Mouse (Mus musculus) embryo, embryonic 11 days (tissue): ENCODE data around the gene Ttc34.
A peak's percentile ranks its signal among the peaks of the same experiment; 100 is the strongest.

ENCODE experiments used
- DNase-seq: peaks from one replicate; pipeline ENCODE4 v3.0.0-alpha.2; 2015

Ttc34 gene

DNA sequence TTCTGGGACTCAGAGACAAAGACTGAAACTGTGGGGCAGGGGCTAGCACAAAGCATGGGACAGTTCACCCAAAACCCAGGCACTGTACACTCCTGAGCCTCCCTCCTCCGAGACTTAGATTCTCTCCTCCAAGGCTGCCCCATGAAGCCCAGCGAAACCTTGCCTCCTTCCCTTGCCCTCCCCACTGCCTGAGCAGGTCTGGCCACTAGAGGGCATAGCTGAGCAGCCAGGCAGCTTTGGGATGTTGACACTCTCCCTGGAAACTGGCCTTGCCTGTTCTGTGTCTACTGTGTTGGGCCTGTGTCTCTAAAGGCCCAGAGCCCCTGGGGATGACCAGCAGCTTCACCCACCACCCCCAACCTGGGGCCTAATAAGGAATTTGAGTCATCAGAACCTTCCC lies at the start of gene Ttc34:
Ttc34 (plus strand) TSS at position 290 of the 400 bp plus-strand sequence.
- DNase-seq, result peak; percentile 46

- DNase-seq, result no peak
These were observed 49.1 kb upstream of the Ttc34 start for GRCm38 (mm10) chr4:154787960-154788702.

DNA sequence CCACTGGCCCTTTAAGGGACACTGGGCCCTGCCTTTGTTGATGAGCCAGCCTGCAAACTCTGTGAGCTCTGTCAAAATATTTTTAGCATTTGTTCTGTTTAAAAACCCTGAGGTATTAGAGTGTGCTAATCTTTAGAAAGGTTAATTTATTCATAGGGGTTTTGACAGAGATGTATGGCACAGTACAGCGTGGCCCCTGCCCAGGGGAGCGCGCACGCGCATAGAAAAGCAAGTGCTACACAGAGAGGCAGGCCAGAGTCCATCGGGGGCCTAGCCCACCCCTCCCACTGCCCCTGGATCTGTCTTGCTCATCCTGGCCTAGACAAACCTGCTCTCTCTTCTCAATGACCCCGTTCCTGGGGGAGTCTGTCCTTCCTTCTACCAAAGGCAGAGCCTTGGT lies 45.4 kb upstream of the Ttc34 start:
- no peak for DNase-seq

- DNase-seq, result no peak
These were observed 43.8 kb upstream of the Ttc34 start for GRCm38 (mm10) chr4:154793499-154793898.

DNA sequence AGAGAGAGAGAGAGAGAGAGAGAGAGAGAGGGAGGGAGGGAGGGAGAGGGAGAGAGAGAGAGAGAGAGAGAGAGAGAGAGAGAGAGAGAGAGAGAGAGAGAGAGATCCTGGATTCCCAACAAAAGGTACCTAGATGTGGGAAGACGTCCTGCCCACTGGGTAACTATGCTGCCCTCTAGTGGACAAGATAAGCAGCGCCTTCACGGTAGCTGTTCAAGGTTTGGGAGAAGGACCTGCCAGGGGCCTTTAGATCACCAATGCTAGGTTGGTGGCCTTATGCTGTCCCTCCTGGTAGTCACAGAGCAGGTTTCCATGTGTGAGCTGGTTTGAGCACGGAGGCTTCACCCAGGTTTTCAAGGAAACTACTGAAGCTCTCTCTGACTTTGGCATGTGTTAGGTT lies 39.4 kb upstream of the Ttc34 start:
- peak; percentile 85 for DNase-seq

DNA sequence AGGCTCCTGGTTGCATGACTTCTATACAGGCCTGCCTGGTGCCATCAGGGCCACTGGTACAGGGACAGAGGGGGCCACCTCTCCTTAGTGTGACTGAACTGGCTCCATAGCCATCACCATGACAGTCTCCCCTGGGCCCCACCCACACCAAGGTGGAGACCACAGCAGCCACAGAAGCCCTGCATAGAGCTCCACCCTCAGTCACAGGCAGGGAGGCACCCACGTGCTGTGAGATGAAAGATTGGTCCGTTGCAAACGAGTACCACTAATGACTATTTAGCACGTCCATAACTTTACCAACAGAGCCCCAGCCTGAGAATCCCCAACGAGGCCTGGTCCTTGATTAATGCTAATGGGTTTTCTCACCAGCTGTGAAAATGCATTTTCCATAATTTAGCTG lies 36.7 kb upstream of the Ttc34 start:
- DNase-seq, result no peak

- DNase-seq, result peak; percentile 74
These were observed 35.0 kb upstream of the Ttc34 start for GRCm38 (mm10) chr4:154802210-154802609.

DNA sequence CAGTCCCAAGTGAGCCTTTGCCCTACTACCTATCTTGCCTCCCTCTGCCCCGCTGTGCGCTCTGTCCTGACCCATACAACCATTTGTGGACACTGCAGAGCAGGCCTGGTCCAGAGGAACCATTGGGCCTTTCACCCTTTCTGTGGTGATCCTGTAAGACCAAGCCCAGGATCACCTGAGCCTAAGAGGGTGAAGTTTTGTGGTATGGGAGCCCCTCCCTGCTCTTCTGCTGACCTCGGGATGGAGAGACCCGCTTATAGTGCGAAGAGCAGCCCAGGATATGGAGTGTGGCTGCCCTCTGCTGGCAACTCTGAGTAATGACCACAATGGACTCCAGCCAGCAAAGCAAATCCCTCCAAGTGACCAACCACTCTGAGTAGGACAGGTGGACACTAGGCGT lies 11.6 kb upstream of the Ttc34 start:
- DNase-seq, result peak; percentile 78

DNA sequence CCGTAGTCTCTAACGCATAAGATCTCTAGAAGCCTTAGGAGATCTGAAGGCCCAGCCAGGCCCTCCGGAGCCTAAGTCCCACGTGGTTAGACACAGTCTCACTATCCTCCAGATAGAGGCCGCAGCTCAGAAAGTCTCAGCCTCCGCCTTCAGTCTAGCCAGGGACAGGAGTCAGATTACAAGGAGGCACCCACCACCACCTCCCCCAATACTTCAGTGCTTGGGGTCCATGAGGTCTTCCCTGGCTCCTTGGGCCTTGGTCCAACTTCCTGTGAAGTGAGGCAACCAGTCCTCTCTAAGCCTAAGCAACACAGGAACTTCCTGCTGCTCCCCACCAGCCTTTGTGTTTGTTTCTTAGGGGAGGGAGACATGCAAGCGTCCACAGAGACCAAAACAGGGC lies 11.0 kb upstream of the Ttc34 start:
- peak; percentile 27 for DNase-seq

GRCm38 (mm10) chr4:154827181-154827580 lies 10.1 kb upstream of the Ttc34 start:
- DNase-seq, result no peak

DNA sequence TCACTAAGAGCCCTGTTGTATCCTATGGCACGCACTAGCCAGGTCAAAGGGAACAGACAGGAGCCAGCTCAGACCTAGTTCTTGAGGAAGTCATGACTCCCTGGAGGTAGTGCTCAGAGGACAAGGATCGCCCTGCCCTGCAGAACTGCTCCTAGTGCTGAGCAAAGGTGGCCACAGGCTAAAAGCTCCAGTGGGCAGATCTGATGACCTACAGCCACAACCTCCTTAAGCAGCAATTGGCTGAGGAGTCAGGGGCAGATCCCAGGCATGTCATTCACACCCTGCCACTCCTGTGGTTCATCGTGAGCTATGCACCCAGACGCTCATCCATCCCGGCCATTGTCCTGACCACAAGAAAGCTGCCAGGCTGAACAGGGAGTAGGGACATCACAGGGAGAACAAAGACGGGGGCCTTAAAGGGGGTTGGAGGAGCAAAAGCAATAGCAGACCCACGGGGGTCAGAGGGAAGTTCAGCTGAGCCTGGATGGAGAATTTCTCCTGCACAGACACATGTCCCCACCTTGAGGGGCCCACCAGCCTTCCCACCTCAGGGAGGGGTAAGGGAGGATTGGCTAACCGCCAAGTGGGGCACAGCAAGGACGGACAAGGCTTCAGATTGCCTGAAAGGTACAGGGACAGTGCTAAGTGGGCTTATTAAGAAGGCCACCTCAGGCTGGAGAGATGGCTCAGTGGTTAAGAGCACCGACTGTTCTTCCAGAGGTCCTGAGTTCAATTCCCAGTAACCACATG lies 9.2 kb upstream of the Ttc34 start:
- DNase-seq, result peak; percentile 18

DNA sequence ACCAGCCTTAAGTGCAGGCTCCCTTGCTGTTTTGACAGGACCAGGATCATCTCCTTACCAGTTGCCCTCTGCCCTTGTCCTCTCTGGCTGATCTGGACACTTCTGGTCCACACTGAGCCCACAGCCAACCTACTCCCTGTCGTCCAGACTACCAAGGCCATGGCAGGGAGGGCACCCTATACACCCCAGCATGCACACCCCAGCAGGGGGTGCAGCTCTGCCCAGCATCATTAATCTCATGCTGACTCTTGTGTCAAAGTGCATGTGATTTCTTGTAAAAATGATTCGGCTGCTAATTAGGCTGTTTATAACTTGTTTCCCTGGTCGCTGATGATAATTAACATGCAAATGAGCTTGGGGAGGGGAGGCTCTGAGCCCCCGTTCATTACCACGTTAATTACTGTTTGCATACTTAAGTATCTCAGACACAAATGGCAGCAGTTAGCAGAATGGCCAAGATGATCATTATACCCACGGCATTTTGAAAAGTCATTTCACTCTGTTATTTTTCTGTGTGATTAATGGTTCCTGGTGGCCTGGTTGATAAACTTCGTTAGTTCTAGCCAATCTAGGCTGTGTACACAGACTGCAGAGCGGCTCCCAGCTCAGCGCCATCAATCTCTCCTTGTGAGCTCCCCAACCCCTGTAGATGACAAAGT lies 5.2 kb upstream of the Ttc34 start:
- DNase-seq, result no peak

GRCm38 (mm10) chr4:154836183-154836915 lies 910 bp upstream of the Ttc34 start:
- no peak for DNase-seq

- no peak for DNase-seq
These were observed 1.5 kb downstream of the Ttc34 start for GRCm38 (mm10) chr4:154838741-154839140.

DNA sequence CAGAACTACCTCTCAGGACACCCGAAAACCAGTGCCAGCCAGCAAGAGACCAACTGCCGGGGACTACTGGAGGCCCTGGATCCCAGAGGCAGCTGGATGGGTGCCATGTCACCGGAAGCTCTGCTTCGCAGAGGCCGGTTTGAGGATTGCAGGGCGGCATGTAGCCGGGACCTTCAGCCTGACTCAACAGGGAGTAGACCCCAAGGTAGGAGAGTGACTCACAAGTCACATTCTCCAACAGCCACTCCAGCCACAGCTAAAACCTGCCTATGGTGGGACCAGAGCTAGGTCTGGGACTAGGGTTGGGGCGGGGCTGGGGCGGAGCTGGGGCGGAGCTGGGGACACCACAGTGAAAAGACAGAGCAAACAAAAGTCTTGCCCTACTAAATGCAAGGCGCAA lies 2.1 kb downstream of the Ttc34 start:
- DNase-seq, result no peak

DNA sequence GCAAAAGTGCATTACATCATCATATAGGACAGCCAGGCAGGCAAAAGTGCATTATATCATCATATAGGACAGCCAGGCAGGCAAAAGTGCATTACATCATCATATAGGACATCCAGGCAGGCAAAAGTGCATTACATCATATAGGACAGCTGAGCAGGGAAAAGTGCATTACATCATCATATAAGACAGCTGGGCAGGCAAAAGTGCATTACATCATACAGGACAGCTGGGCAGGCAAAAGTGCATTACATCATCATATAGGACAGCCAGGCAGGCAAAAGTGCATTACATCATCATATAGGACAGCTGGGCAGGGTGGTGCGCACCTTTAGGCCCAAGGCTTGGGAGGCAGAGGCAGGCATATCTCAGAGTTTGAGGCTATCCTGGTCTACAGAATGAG lies 15.4 kb downstream of the Ttc34 start:
- DNase-seq, result no peak

- DNase-seq, result no peak
These were observed 16.6 kb downstream of the Ttc34 start for GRCm38 (mm10) chr4:154853881-154854280.

- DNase-seq, result no peak
These were observed 17.6 kb downstream of the Ttc34 start for GRCm38 (mm10) chr4:154854676-154855345.

DNA sequence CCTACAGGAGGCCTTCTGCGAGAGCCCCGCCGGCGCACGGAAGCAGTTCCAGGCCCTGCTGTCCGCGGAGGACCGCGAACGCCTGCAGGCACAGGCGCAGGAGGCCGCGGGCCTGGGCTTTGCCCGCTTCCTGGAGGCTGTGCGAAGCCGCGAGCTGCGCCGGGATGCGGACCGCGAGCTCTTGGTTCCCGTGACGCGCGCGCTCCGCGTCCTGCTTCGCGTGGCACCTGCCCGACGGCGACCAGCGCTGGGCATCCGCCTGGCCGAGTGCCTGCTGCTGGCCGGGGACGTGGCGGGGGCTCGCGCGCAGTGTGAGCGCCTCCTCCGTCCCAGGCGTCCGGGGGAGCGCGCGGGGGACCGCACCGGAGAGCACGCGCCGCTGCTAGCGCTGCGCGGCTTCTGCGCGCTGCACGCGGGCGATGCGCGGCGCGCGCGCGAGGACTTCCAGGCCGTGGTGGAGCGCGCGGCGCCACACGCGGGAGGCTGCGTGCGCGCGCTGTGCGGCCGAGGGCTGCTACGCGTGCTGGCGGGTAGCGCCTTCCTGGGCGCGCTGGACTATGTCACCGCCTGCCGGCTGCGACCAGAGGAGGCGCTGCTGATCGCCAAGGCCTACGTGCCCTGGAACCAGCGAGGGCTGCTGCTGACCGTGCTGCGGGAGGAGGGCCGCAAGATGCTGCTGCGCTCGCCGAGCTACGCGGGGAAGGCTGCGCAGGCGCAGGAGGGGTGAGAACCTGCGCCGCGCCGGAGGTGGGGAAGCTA lies 18.6 kb downstream of the Ttc34 start:
- DNase-seq, result peak; percentile 95

- no peak for DNase-seq
These were observed 19.2 kb downstream of the Ttc34 start for GRCm38 (mm10) chr4:154856480-154856837.

- DNase-seq, result no peak
These were observed 19.6 kb downstream of the Ttc34 start for GRCm38 (mm10) chr4:154856882-154857281.
